Mouse (Mus musculus) lung, embryonic 15.5 days (tissue): ENCODE data around the gene Shank3. TPM values are rescaled to one million over a fixed set of nuclear protein-coding genes. Genes with fewer than 3 reads are reported as not detected.

Experiments
- ATAC-seq: fragments of 200-750 bp; cut with Nextera tagmentation; 2 replicates; pipeline ENCODE4 v1.8.0; 2017; ENCODE audit warnings: moderate number of reproducible peaks, borderline replicate concordance; ENCODE audit not compliant: low FRiP score, low TSS enrichment; ENCODE audit errors: extremely low read depth
- H3K27ac ChIP-seq: fragments of 300-500 bp; sonication (generic); 2 replicates; pipeline ENCODE4 v1.5.1; 2015; ENCODE audit warnings: moderate library complexity, mild to moderate bottlenecking, inconsistent platforms
- H3K27me3 ChIP-seq: fragments of 300-500 bp; sonication (generic); 2 replicates; pipeline ENCODE4 v1.6.1; 2015; ENCODE audit warnings: inconsistent platforms
- H3K36me3 ChIP-seq: fragments of 300-500 bp; sonication (generic); 2 replicates; pipeline ENCODE4 v1.6.1; 2015; ENCODE audit warnings: inconsistent platforms
- H3K4me1 ChIP-seq: fragments of 300-500 bp; sonication (generic); 2 replicates; pipeline ENCODE4 v1.6.1; 2015; ENCODE audit warnings: inconsistent platforms
- H3K4me2 ChIP-seq: fragments of 300-500 bp; sonication (generic); 2 replicates; pipeline ENCODE4 v1.6.1; 2015; ENCODE audit warnings: inconsistent platforms, mild to moderate bottlenecking, moderate library complexity
- H3K4me3 ChIP-seq: fragments of 300-500 bp; sonication (generic); 2 replicates; pipeline ENCODE4 v1.5.1; 2015; ENCODE audit warnings: mild to moderate bottlenecking, inconsistent platforms
- H3K9ac ChIP-seq: fragments of 300-500 bp; sonication (generic); 2 replicates; pipeline ENCODE4 v1.6.1; 2015; ENCODE audit warnings: inconsistent platforms
- H3K9me3 ChIP-seq: fragments of 300-500 bp; sonication (generic); 2 replicates; pipeline ENCODE4 v1.6.1; 2016; ENCODE audit warnings: inconsistent platforms
- WGBS: fragments of 180-500 bp; shearing (Covaris S2); methylation state at CpG from one replicate; pipeline ENCODE4 v1.1.7; 2015; 5-methylcytosine and 5-hydroxymethylcytosine counted together
- polyA plus RNA-seq: library from polyadenylated mRNA; unstranded; fragments of >200 nt; fragmentation: Nextera tagmentation; extraction: Ambion mirVana; gene quantifications from 2 replicates; pipeline ENCODE4 v1.2.1, GENCODE M21; 2015

Gene Shank3
- polyA plus RNA-seq, 1 experiment from 2014 or later, result 2.8 TPM

GRCm38 (mm10) chr15:89525896-89526295 lies 26.5 kb downstream of the Shank3 start:
- Histone ChIP-seq H3K4me1 (peaks cover 6% of the 10 kb centered on the region; the same call in 1 of the 2 replicates), H3K4me3 (no peak overlapping the region), H3K4me2 (no peak overlapping the region), H3K9me3 (no peaks in the 10 kb centered on the region), H3K9ac (no peak overlapping the region), H3K27ac (no peak overlapping the region), H3K27me3 (peaks cover 24% of the 10 kb centered on the region), H3K36me3 (peaks cover 2% of the 10 kb centered on the region; the same call in 1 of the 2 replicates)
- no peak for ATAC-seq
- WGBS, result 52% methylated on average over 7 of the region's 7 CpGs

GRCm38 (mm10) chr15:89526776-89527325 lies 27.4 kb downstream of the Shank3 start:
- Histone ChIP-seq H3K27me3 (peaks cover 24% of the 10 kb centered on the region), H3K9ac (no peak overlapping the region)

GRCm38 (mm10) chr15:89527466-89527865 lies 28.0 kb downstream of the Shank3 start:
- Histone ChIP-seq H3K4me2 (no peak overlapping the region), H3K27me3 (peaks cover 21% of the 10 kb centered on the region), H3K27ac (no peak overlapping the region), H3K9ac (no peak overlapping the region), H3K36me3 (peaks cover 2% of the 10 kb centered on the region; the same call in 1 of the 2 replicates), H3K9me3 (no peaks in the 10 kb centered on the region), H3K4me1 (peaks cover 6% of the 10 kb centered on the region; the same call in 1 of the 2 replicates), H3K4me3 (no peak overlapping the region)
- ATAC-seq, result no peak
- 74% methylated on average over 7 of the region's 7 CpGs for WGBS

More at GRCm38 (mm10) chr15:89526776-89527325, 27.4 kb downstream of the Shank3 start:
- WGBS, result 89% methylated on average over 19 of the region's 19 CpGs
- ATAC-seq, result no peak
- Histone ChIP-seq H3K4me2 (no peak overlapping the region), H3K9me3 (no peaks in the 10 kb centered on the region), H3K27ac (no peak overlapping the region), H3K4me3 (no peak overlapping the region), H3K36me3 (peaks cover 2% of the 10 kb centered on the region; the same call in 1 of the 2 replicates), H3K4me1 (peaks cover 6% of the 10 kb centered on the region; the same call in 1 of the 2 replicates)

GRCm38 (mm10) chr15:89528201-89528850 lies 28.9 kb downstream of the Shank3 start:
- no peak overlapping the region for H3K4me3 ChIP-seq
- no peak overlapping the region for H3K4me2 ChIP-seq
- H3K27me3 ChIP-seq, result peaks cover 12% of the 10 kb centered on the region
- WGBS, result 69% methylated on average over 18 of the region's 18 CpGs
- peaks cover 6% of the 10 kb centered on the region; the same call in 1 of the 2 replicates for H3K4me1 ChIP-seq
- H3K9ac ChIP-seq, result no peak overlapping the region
- H3K9me3 ChIP-seq, result no peaks in the 10 kb centered on the region
- H3K27ac ChIP-seq, result no peak overlapping the region
- peaks cover 2% of the 10 kb centered on the region; the same call in 1 of the 2 replicates for H3K36me3 ChIP-seq
- no peak for ATAC-seq

GRCm38 (mm10) chr15:89528923-89529322 lies 29.5 kb downstream of the Shank3 start:
- Histone ChIP-seq H3K4me3 (no peak overlapping the region), H3K9ac (no peak overlapping the region), H3K27me3 (peaks cover 9% of the 10 kb centered on the region), H3K27ac (no peak overlapping the region), H3K9me3 (no peaks in the 10 kb centered on the region), H3K4me1 (peaks cover 6% of the 10 kb centered on the region; the same call in 1 of the 2 replicates), H3K36me3 (peaks cover 2% of the 10 kb centered on the region; the same call in 1 of the 2 replicates), H3K4me2 (no peak overlapping the region)
- ATAC-seq, result no peak
- 93% methylated on average over 10 of the region's 10 CpGs for WGBS

- no peak for ATAC-seq
- Histone ChIP-seq H3K9ac (no peak overlapping the region), H3K27me3 (no peaks in the 10 kb centered on the region; the same call in 1 of the 2 replicates), H3K27ac (no peak overlapping the region), H3K4me3 (no peak overlapping the region), H3K4me1 (no peaks in the 10 kb centered on the region), H3K4me2 (no peak overlapping the region), H3K36me3 (peaks cover 2% of the 10 kb centered on the region; the same call in 1 of the 2 replicates), H3K9me3 (no peaks in the 10 kb centered on the region)
- 7% methylated on average over 4 of the region's 4 CpGs for WGBS
Measured at GRCm38 (mm10) chr15:89530336-89530735, 30.9 kb downstream of the Shank3 start.

GRCm38 (mm10) chr15:89531399-89531798 lies 32.0 kb downstream of the Shank3 start:
- Histone ChIP-seq H3K9ac (no peak overlapping the region), H3K27ac (no peak overlapping the region), H3K9me3 (no peaks in the 10 kb centered on the region), H3K4me1 (no peaks in the 10 kb centered on the region), H3K36me3 (peaks cover 2% of the 10 kb centered on the region; the same call in 1 of the 2 replicates), H3K4me2 (no peak overlapping the region), H3K27me3 (no peaks in the 10 kb centered on the region), H3K4me3 (no peak overlapping the region)
- 89% methylated on average over 5 of the region's 5 CpGs for WGBS
- no peak for ATAC-seq

- H3K4me1 ChIP-seq, result no peaks in the 10 kb centered on the region
- H3K27ac ChIP-seq, result no peak overlapping the region
- H3K4me3 ChIP-seq, result no peak overlapping the region
- WGBS, result 37% methylated on average over 29 of the region's 29 CpGs
- no peak for ATAC-seq
- peak overlapping the region; percentile 26; the same call in 1 of the 2 replicates for H3K4me2 ChIP-seq
- no peaks in the 10 kb centered on the region for H3K27me3 ChIP-seq
- H3K36me3 ChIP-seq, result peaks cover 2% of the 10 kb centered on the region; the same call in 1 of the 2 replicates
- no peaks in the 10 kb centered on the region for H3K9me3 ChIP-seq
- H3K9ac ChIP-seq, result no peak overlapping the region
Measured at GRCm38 (mm10) chr15:89532026-89532923, 32.9 kb downstream of the Shank3 start.

- no peak overlapping the region for H3K4me3 ChIP-seq
- peaks cover 2% of the 10 kb centered on the region; the same call in 1 of the 2 replicates for H3K36me3 ChIP-seq
- no peaks in the 10 kb centered on the region for H3K4me1 ChIP-seq
- no peaks in the 10 kb centered on the region for H3K27me3 ChIP-seq
- no peak for ATAC-seq
- WGBS, result 80% methylated on average over 23 of the region's 23 CpGs
- no peaks in the 10 kb centered on the region for H3K9me3 ChIP-seq
- no peak overlapping the region for H3K27ac ChIP-seq
- peak overlapping the region; percentile 26; the same call in 1 of the 2 replicates for H3K4me2 ChIP-seq
- no peak overlapping the region for H3K9ac ChIP-seq
Measured at GRCm38 (mm10) chr15:89532924-89533842, 33.8 kb downstream of the Shank3 start.

- Histone ChIP-seq H3K9me3 (no peaks in the 10 kb centered on the region), H3K4me2 (no peak overlapping the region), H3K27ac (no peak overlapping the region), H3K27me3 (no peaks in the 10 kb centered on the region), H3K9ac (no peak overlapping the region), H3K4me1 (no peaks in the 10 kb centered on the region), H3K36me3 (peaks cover 2% of the 10 kb centered on the region; the same call in 1 of the 2 replicates), H3K4me3 (no peak overlapping the region)
- WGBS, result 89% methylated on average over 10 of the region's 10 CpGs
- ATAC-seq, result no peak
Measured at GRCm38 (mm10) chr15:89533843-89534207, 34.4 kb downstream of the Shank3 start.

- H3K27ac ChIP-seq, result no peak overlapping the region
- no peak overlapping the region for H3K9ac ChIP-seq
- H3K4me3 ChIP-seq, result no peak overlapping the region
- no peaks in the 10 kb centered on the region for H3K36me3 ChIP-seq
- whole genome bisulfite sequencing, result 88% methylated on average over 7 of the region's 7 CpGs
- peaks cover 16% of the 10 kb centered on the region; the same call in 1 of the 2 replicates for H3K27me3 ChIP-seq
- no peak overlapping the region for H3K4me2 ChIP-seq
- H3K9me3 ChIP-seq, result no peaks in the 10 kb centered on the region
- ATAC-seq, result no peak
- peaks cover 16% of the 10 kb centered on the region; the same call in 1 of the 2 replicates for H3K4me1 ChIP-seq
Measured at GRCm38 (mm10) chr15:89544171-89544570, 44.7 kb downstream of the Shank3 start.
